Mouse (Mus musculus) urinary bladder, postnatal 25 days (tissue): Measurements from ENCODE around the gene Ptpro.

Source experiments
- DNase-seq: peaks from one replicate; pipeline ENCODE4 v3.0.0; 2022; ENCODE audit warnings: low spot score

Ptpro gene

DNA sequence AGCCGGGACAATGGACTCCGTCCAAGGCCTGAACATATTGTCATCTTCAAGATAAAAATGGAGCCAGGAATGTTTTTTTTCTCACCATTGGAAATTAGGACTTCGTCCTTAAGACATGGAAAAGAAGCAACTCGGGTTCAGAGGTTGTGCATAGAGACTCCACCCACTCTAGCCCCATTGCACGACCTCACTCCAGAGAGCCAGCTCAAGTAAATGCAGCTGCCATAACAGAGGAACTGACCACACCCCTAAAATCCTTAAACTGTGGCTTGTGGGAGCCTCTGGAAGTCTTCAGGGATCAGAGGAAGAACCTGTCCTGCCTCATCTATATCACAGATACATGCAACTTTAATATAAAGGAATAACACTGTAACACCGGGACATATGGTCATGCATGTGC lies 246.7 kb downstream of the Ptpro start:
- no peak for DNase-seq

DNA sequence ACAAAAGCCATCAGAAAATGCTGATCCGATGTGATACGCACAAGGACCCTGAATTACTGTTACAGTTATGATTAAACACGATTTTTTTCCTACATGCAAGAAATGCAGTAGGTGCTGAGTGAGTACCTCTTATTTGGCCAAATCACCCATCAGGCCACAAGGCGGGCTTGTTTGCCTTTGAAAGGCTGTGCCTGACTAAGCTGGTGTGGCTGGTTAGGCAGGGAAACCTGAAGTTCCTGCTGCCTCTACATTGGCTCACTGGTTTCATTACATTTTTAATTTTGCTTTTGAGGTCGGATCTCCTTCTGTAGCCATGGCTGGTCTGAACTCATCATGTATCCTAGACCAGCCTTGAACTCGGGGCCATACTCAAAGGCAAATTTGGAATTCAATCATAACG lies 250.9 kb downstream of the Ptpro start:
- DNase-seq = peak; percentile 31

GRCm38 (mm10) chr6:137503462-137503861 lies 251.3 kb downstream of the Ptpro start:
- no peak for DNase-seq

GRCm38 (mm10) chr6:137504052-137504451 lies 251.9 kb downstream of the Ptpro start:
- no peak for DNase-seq

DNA sequence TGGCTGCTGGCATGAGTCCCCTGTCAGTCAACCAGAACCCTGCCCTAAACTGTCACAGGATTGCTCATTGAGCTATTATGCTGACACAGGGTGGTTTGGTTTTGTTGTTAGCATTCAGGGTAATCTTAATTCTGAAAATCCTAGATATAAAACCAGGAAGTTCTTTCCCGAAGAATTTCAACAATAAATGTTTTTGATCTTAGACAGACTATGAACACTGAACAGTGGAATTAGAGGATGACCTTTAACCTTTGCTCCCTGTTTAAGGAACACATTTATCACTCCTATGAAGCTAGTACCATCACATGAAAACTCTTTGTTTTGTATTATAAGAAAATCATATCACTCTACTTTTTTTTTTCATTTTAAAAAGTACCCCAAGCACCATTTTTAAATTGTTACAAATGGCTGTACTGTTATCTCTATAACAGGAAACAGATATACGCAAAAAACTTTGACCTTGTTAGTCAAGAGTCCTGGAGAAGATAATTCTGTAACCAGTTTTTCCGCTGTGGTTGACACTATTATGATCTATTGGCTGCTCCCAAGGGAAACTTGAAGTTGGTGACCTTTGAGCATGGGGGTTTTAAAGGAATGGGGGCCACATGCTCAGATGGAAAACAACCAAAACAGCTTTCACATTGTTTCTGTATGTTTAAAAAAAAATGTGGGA lies 253.6 kb downstream of the Ptpro start:
- DNase-seq = no peak

- no peak for DNase-seq
Observed at GRCm38 (mm10) chr6:137506563-137506962, 254.4 kb downstream of the Ptpro start.

GRCm38 (mm10) chr6:137508936-137509335 lies 256.8 kb downstream of the Ptpro start:
- no peak for DNase-seq

DNA sequence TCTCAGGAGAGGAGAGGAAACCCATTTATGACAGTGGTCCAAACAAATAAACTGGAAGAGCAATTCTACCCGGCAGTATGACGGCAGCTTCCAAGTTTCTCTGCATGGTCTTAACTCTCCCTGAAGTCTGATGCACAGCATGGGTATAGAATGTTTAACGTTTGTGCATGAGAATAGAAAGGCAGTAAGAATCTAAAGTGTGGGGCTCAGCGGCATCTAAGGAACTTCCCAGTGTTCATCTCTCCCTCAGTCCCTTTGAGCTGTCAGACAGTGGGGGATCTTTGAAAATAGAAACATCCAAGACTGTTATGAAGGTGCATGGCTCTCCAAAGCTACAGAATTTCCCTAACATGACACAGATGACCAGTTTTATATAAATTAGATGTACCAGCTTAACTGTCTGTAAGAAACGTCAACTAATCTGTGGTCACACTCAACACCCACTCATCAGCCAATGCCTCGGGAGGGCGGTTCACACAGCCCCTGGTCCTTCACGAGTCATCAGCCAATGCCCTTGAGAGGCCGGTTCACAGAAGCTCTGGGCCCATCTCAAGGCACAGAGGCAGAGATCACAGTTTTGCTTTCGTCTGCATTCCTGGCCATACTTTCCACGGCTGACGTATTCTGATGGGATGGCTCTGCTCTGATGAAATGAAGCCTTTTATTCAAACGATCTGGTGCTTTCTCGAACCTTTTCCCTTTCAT lies 257.4 kb downstream of the Ptpro start:
- DNase-seq = no peak

DNA sequence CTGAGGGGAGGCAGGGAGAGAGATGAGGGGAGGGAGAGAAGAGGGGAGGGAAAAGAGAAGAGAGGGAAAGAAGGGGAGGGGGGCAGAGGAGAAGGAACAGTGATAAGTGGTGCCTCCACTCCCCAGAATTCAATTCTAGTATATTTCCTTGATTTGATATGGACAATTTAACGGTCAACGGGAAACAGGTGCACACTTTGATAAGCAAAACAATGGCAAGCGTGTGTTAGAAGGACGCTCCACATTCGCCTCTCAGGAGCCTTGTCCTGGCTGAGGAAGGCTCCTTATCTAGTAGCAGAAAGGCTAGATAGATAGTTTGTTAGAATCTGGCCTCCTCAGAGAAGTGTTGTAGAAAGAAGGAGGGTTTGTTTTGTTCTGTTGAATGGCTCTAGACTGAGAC lies 260.6 kb downstream of the Ptpro start:
- DNase-seq = no peak
